Mouse (Mus musculus): ENCODE data around the gene Olfr773. TPM values are rescaled to one million over a fixed set of nuclear protein-coding genes. Genes with fewer than 3 reads are reported as not detected.
"Not testable (repeated sequence)": the region's sequence is repeated elsewhere in the genome, so short reads cannot be mapped to it uniquely, and the experiment has no call there.

Olfr773 gene
- not detected for total RNA-seq (2022)

DNA sequence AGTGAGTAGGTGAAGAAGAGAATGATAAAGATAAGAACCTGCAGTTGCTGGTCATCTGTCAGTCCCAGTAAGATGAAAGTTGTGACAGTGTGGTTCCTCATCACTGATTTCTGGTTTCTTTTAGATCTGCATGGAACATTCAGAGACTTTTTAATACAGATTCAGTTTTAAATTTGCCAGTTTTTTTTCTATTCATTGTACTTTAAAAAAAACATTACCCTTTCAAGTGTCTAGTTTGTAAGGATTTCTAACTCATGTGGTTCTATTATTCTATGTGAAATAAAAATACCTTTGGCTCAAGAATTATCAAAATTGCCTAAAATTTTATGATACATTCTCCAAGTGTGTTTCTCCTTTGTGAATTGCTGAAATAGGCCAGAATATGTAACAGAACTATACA lies at the start of gene Olfr773:
Gene Olfr773, minus strand, starts transcription at position 101 of the 400 bp plus-strand sequence.
- DNase-seq (ENCODE audit: low spot score in 2 of 2): not testable (repeated sequence)

DNA sequence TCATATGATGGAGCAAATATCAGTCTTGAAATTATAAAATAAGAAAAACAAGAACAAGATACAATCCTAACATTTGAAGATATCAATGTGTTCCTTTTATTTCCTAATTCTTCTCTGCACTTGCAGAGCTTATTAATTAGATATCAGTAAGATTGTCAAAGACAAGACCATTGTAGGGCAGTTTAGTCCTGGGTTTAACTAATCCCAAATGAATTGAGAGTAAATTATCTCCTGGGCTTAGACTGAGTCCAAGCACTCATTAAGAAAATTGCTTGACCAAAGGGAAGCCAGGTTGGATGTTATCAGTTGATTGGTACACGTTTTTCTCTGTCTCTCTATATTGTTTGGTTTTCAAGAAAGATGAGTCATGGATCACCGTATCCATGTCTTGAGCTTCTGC lies 48.7 kb upstream of the Olfr773 start, which contains the start of gene Olfr774:
Gene Olfr774, plus strand, starts transcription at position 301 of the 400 bp plus-strand sequence.
- DNase-seq (ENCODE audit: low spot score in 2 of 2): no peak

DNA sequence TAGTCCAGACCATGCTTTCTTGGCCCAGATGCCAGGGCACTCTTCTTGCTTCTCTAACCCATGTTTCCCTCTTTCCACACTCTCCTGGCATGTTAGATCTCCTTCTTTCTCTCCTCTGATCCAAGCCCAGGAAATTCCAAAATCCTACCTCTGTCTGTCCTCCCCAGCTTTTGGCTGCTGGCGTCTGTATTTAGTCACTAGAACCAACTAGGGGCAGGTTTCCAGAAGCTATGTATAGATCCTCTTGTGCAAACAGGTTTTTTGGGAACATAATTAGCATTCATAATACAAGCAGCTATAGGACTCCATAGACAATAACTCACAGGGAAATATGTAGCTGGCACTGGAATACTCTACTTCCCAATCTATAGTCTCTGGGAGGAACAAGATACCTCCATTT lies 43.5 kb upstream of the Olfr773 start:
- DNase-seq (ENCODE audit: low spot score in 2 of 2): no peak

DNA sequence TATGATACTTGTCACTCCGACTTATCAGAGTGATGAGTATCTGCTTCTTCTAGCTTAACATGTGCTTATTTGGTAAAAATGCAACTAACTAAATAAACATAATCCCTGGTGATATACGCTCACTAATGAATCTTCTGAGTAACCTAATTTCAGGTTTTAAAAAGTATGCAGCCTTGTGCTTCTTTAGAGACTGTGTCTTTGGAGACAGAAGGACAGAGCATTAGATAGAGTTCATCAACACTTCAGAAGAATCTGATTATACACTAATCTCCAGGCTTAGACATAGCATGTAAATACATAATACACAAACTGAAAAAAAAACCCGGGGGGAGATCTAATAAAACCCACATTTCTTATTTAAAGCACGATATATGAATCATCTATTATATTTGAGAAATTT lies 9.4 kb downstream of the Olfr773 start, which contains the start of gene Olfr772:
Gene Olfr772, minus strand, starts transcription at position 101 of the 400 bp plus-strand sequence.
- DNase-seq (ENCODE audit: low spot score in 2 of 2): not testable (repeated sequence)

DNA sequence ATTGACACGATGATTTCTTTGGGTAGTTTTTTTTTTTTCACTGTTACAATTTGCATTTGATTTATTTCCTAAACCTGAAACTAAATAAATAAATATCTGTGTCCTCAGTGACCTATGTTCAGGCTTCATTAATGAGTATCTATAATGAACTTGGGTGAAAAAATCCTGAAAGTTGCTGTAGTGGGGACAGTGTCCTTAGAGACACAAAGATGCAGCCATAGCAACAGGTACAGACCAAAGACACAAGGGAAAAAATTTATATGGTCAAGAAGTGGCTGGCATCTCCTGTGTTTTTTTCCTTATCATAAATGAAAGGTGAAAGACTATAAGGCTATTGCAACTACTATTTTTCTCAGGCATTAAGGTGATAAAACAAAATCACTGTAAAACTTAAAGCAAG lies 22.6 kb downstream of the Olfr773 start, which contains the start of gene Olfr771:
Gene Olfr771, minus strand, starts transcription at position 101 of the 400 bp plus-strand sequence.
- DNase-seq (ENCODE audit: low spot score in 2 of 2): no peak

DNA sequence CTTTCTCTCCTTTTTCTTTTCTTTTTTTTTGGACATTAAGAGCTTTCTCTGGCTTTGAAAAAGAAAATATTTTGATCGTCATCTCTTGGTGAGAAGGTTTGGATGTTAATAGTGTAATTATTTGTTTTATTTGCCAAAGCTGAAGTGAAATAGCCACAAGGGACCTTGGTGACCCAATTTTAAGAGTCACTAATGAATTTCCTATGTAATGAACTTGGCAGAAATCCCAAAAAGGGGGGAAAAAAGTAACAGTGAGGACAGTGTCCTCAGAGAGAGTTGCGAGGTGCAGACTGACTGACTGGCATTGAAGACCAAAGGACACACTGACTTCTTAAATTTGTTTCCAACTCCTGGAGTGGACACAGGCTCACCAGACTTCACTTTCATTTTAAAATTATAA lies 48.3 kb downstream of the Olfr773 start, which contains the start of gene Olfr770:
Gene Olfr770, minus strand, starts transcription at position 101 of the 400 bp plus-strand sequence.
- no peak for DNase-seq (ENCODE audit: low spot score in 2 of 2)

Other genes starting within 250 kb of the Olfr773 start
- not detected for gene Mettl7b, start 226.4 kb downstream of the Olfr773 start, total RNA-seq (2022)
- not detected for gene Olfr9, start 198.0 kb downstream of the Olfr773 start, total RNA-seq (2022)
- not detected for gene Olfr763, start 176.6 kb downstream of the Olfr773 start, total RNA-seq (2022)
- gene Olfr764-ps1, start 147.5 kb downstream of the Olfr773 start, total RNA-seq (2022): not detected
- gene Olfr765, start 137.4 kb downstream of the Olfr773 start, total RNA-seq (2022): not detected
- not detected for gene Olfr766-ps1, start 118.4 kb downstream of the Olfr773 start, total RNA-seq (2022)
- gene Olfr767, start 104.5 kb downstream of the Olfr773 start, total RNA-seq (2022): not detected
- gene Olfr768, start 88.0 kb downstream of the Olfr773 start, total RNA-seq (2022): not detected
- not detected for gene Olfr769, start 69.6 kb downstream of the Olfr773 start, total RNA-seq (2022)
- not detected for gene Olfr770, start 48.4 kb downstream of the Olfr773 start, total RNA-seq (2022)
- gene Olfr771, start 22.7 kb downstream of the Olfr773 start, total RNA-seq (2022): not detected
- gene Olfr772, start 9.5 kb downstream of the Olfr773 start, total RNA-seq (2022): not detected
- gene Olfr774, start 48.8 kb upstream of the Olfr773 start, total RNA-seq (2022): not detected
- gene Olfr775, start 61.0 kb upstream of the Olfr773 start, total RNA-seq (2022): not detected
- gene Olfr776, start 71.7 kb upstream of the Olfr773 start, total RNA-seq (2022): not detected
- not detected for gene Olfr777, start 84.1 kb upstream of the Olfr773 start, total RNA-seq (2022)
- not detected for gene Olfr780, start 130.7 kb upstream of the Olfr773 start, total RNA-seq (2022)
- not detected for gene Olfr781, start 141.4 kb upstream of the Olfr773 start, total RNA-seq (2022)
- not detected for gene Olfr782, start 161.4 kb upstream of the Olfr773 start, total RNA-seq (2022)
- gene Olfr784, start 196.7 kb upstream of the Olfr773 start, total RNA-seq (2022): under 1 TPM; 0.12 to 0.26 (median 0.16) TPM
- gene Olfr785, start 218.0 kb upstream of the Olfr773 start, total RNA-seq (2022): not detected
- not detected for gene Olfr786, start 239.9 kb upstream of the Olfr773 start, total RNA-seq (2022)